Mouse (Mus musculus) heart, adult 2 months (tissue): ENCODE data around the gene Rnf111. TPM values are rescaled to one million over a fixed set of nuclear protein-coding genes. Genes with fewer than 3 reads are reported as not detected.
"Not testable (repeated sequence)": the region's sequence is repeated elsewhere in the genome, so short reads cannot be mapped to it uniquely, and the experiment has no call there.

Experiments used
- DNase-seq, 2 experiments: peaks; one replicate each; pipeline ENCODE4 v3.0.0; 2021
- H3K27ac ChIP-seq: fragments of 200-600 bp; 2 replicates; pipeline ENCODE4 v1.8.1; 2022
- H3K27me3 ChIP-seq: fragments of 200-500 bp; 2 replicates; pipeline ENCODE4 v1.6.1; 2012; ENCODE audit warnings: mild to moderate bottlenecking, low read length, inconsistent platforms, mixed read lengths; ENCODE audit not compliant: control insufficient read depth, insufficient read depth
- H3K36me3 ChIP-seq: fragments of 200-500 bp; 2 replicates; pipeline ENCODE4 v1.6.1; 2012; ENCODE audit warnings: low read length, inconsistent platforms; ENCODE audit not compliant: control insufficient read depth, insufficient read depth
- H3K4me1 ChIP-seq: fragments of 200-500 bp; 2 replicates; pipeline ENCODE4 v1.6.1; 2011; ENCODE audit warnings: low read length; ENCODE audit not compliant: control insufficient read depth, insufficient read depth
- H3K4me3 ChIP-seq: fragments of 200-600 bp; 2 replicates; pipeline ENCODE4 v1.8.1; 2022
- H3K79me2 ChIP-seq: fragments of 200-500 bp; replicated peaks from 2 replicates; pipeline ENCODE4 v1.6.1; 2012; ENCODE audit warnings: mild to moderate bottlenecking, inconsistent platforms, low read length, moderate library complexity, mixed read lengths; ENCODE audit not compliant: control insufficient read depth, insufficient read depth
- H3K9ac ChIP-seq: fragments of 200-500 bp; 2 replicates; pipeline ENCODE4 v1.6.1; 2012; ENCODE audit warnings: low read depth, mild to moderate bottlenecking, control low read depth, inconsistent platforms, low read length, mixed read lengths
- CTCF ChIP-seq: fragments of 200-600 bp; IDR thresholded peaks from 2 replicates; pipeline ENCODE4 v1.8.1; 2022; ENCODE audit warnings: antibody characterized with exemption, mild to moderate bottlenecking, moderate library complexity
- EP300 ChIP-seq: fragments of 200-500 bp; IDR thresholded peaks from 2 replicates; pipeline ENCODE4 v1.6.1; 2011; ENCODE audit warnings: low read depth, low read length, control low read depth; ENCODE audit not compliant: insufficient read depth
- POLR2A ChIP-seq: fragments of 200-500 bp; IDR thresholded peaks from 2 replicates; pipeline ENCODE4 v1.6.1; 2011; ENCODE audit warnings: mild to moderate bottlenecking, low read depth, low read length, control low read depth; ENCODE audit not compliant: insufficient read depth
- WGBS: fragments of 180-500 bp; shearing (Covaris S2); methylation state at CpG from one replicate; pipeline ENCODE4 v1.1.7; 2018; 5-methylcytosine and 5-hydroxymethylcytosine counted together
- intact Hi-C: fragments of 180-260 bp; cut with DNase I; formaldehyde crosslinking; loops from one replicate; pipeline ENCODE4 v1.15.1; 2025
- long read RNA-seq: library from polyadenylated mRNA; stranded (forward); transcript quantifications from one replicate; pipeline ENCODE4 v2.0.0, GENCODE M21; 2021
- polyA plus RNA-seq: library from polyadenylated mRNA; depleted of rRNA; stranded (reverse); fragments of >200 nt; gene quantifications from 2 replicates; pipeline ENCODE4 v1.2.3, GENCODE M21; 2012; rRNA removed
- total RNA-seq, 2 experiments: library from RNA; stranded (reverse); gene quantifications; 2 replicates each; pipeline ENCODE4 v1.2.3; 2021

Rnf111 gene
- total RNA-seq, result 10 to 100 TPM; 19.4 to 19.8 TPM
- 25.2 and 25.7 TPM in 2 replicates for polyA plus RNA-seq
- long read RNA-seq, full-length matches to known transcripts, result 2 of 13 reads
- long read RNA-seq, partial matches to known transcripts, result 6 of 13 reads
- long read RNA-seq, other reads (novel, unspliced or antisense), result 5 of 13 reads

- DNase-seq, result peak; percentile 98
- 0% methylated on average over 44 of the region's 45 CpGs for WGBS
- H3K27ac ChIP-seq, result peak within 1 kb of the TSS; percentile 98
- H3K9ac ChIP-seq, result peak within 1 kb of the TSS; percentile 96
- H3K36me3 ChIP-seq, result peaks cover 23% of the 10 kb centered on the region
- intact Hi-C loops, result loop anchor here (2.0 kb wide), 2 partner anchors 39 to 297 kb away; partner anchors contain the start of genes Myo1e and Sltm
- peak within 1 kb of the TSS; percentile 95 for H3K4me3 ChIP-seq
- H3K4me1 ChIP-seq, result peaks cover 6% of the 10 kb centered on the region
- H3K27me3 ChIP-seq, result no peaks in the 10 kb centered on the region
- no peaks in the 10 kb centered on the region for H3K79me2 ChIP-seq
- TF ChIP-seq CTCF (no peak), EP300 (peak; percentile 63), POLR2A (peak; percentile 95)
Measured at GRCm38 (mm10) chr9:70503626-70504041, at the start of gene Rnf111. Gene Rnf111 (minus strand): TSS chr9:70503725.

DNA sequence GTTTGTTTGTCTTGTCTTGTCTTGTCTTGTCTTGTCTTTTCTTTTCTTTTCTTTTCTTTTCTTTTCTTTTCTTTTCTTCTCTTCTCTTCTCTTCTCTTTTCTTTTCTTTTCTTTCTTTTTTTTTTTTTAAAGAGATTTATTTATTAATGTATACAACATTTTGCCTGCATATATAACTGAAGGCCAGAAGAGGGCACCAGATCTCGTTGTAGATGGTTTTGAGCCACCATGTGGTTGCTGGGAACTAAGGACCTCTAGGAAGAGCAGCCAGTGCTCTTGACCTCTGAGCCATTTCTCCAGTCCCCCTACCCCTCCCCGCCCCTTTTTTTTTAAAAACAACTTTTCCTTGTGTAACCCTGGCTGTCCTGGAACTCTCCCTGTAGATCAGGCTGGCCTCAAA, 48.7 kb upstream of the Rnf111 start:
- H3K4me1 ChIP-seq, H3K4me3 ChIP-seq, H3K9ac ChIP-seq, H3K27me3 ChIP-seq, DNase-seq, H3K79me2 ChIP-seq, H3K27ac ChIP-seq, intact Hi-C loops: not testable (repeated sequence)
- WGBS, result 98% methylated on average over 2 of the region's 2 CpGs
- H3K36me3 ChIP-seq, result peaks cover 16% of the 10 kb centered on the region

- DNase-seq, result no peak
- intact Hi-C loops, result no loop called here
- WGBS, result 86% methylated on average over 1 of the region's 1 CpGs
Measured at GRCm38 (mm10) chr9:70551524-70551923, 48.0 kb upstream of the Rnf111 start.

DNA sequence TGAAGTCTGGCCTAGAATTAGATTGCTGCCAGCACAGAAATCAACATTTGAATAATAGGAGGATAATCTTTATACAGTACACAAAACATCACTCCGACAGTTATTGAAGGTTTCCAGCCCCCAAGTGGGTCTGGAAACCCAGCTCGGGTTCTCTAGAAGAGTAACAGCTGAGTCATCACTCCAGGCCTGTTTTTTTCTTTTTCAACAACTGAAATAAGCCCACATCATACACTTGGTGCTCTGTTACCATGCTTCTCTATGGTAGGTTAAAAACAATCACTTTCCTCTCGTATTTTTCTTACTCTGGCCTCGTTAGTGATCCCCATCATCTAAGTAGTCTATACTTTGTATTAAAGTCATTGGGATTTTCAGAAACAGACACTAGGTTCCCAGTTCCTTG, 44.8 kb upstream of the Rnf111 start:
- no peak for TF ChIP-seq POLR2A
- no peak for TF ChIP-seq EP300
- no peak for TF ChIP-seq CTCF
- WGBS, result 78% methylated on average over 4 of the region's 4 CpGs
- no peak overlapping the region for H3K9ac ChIP-seq
- intact Hi-C loops, result no loop called here
- peaks cover 3% of the 10 kb centered on the region; the same call in 1 of the 2 replicates for H3K4me1 ChIP-seq
- H3K4me3 ChIP-seq, result no peak overlapping the region
- peaks cover 27% of the 10 kb centered on the region for H3K36me3 ChIP-seq
- H3K27me3 ChIP-seq, result no peaks in the 10 kb centered on the region
- H3K79me2 ChIP-seq, result peaks cover 1% of the 10 kb centered on the region; the same call in 1 of the 2 replicates
- no peak overlapping the region for H3K27ac ChIP-seq
- no peak for DNase-seq

More at GRCm38 (mm10) chr9:70551524-70551923, 48.0 kb upstream of the Rnf111 start:
- no peak overlapping the region for H3K4me3 ChIP-seq
- H3K79me2 ChIP-seq, result peaks cover 1% of the 10 kb centered on the region; the same call in 1 of the 2 replicates
- H3K9ac ChIP-seq, result no peak overlapping the region
- peaks cover 23% of the 10 kb centered on the region for H3K36me3 ChIP-seq
- TF ChIP-seq EP300, result no peak
- no peak for TF ChIP-seq CTCF
- no peak for TF ChIP-seq POLR2A
- peaks cover 1% of the 10 kb centered on the region; the same call in 1 of the 2 replicates for H3K4me1 ChIP-seq
- H3K27ac ChIP-seq, result no peak overlapping the region; the same call in 1 of the 2 replicates
- no peaks in the 10 kb centered on the region for H3K27me3 ChIP-seq

- H3K4me3 ChIP-seq, H3K27me3 ChIP-seq, H3K27ac ChIP-seq, H3K79me2 ChIP-seq, H3K4me1 ChIP-seq, intact Hi-C loops, DNase-seq, H3K9ac ChIP-seq: not testable (repeated sequence)
- H3K36me3 ChIP-seq, result peaks cover 26% of the 10 kb centered on the region
- 65% methylated on average over 3 of the region's 3 CpGs for WGBS
Measured at GRCm38 (mm10) chr9:70546576-70546975, 43.1 kb upstream of the Rnf111 start.

DNA sequence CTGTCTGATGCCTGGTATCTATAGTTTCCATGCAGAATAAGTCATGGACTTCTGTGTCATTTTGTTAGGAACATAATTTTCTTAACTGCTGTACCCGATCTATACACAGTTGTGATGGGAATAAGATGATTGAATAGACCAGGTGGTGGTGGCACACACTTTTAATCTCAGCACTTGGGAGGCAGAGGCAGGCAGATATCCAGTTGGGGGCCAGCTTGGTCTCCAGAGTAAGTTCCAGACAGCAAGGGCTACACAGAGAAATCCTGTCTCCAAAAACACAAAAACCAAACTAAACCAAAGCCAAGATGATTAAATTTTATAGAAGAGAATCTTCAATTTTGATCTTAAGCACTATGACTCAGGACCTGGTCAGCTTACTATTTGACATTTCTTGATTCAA, 41.3 kb upstream of the Rnf111 start:
- Histone ChIP-seq H3K27me3 (no peaks in the 10 kb centered on the region), H3K36me3 (peaks cover 21% of the 10 kb centered on the region), H3K79me2 (no peaks in the 10 kb centered on the region), H3K4me3 (no peak overlapping the region), H3K9ac (no peak overlapping the region), H3K4me1 (peaks cover 2% of the 10 kb centered on the region; the same call in 1 of the 2 replicates), H3K27ac (no peak overlapping the region)
- intact Hi-C loops, result no loop called here
- DNase-seq, result no peak
- WGBS, result 74% methylated on average over 1 of the region's 1 CpGs
- TF ChIP-seq POLR2A, result no peak
- TF ChIP-seq EP300, result no peak
- TF ChIP-seq CTCF, result no peak

GRCm38 (mm10) chr9:70543985-70544384, 40.5 kb upstream of the Rnf111 start:
- H3K27ac ChIP-seq, result peak overlapping the region; percentile 96
- H3K4me3 ChIP-seq, result peak overlapping the region; percentile 75
- DNase-seq, result no peak
- no peak overlapping the region for H3K9ac ChIP-seq
- intact Hi-C loops, result loop anchor here (2.0 kb wide), 1 partner anchor 41 kb away; the partner anchor contains the start of gene Rnf111
- peaks cover 21% of the 10 kb centered on the region for H3K36me3 ChIP-seq
- WGBS, result 45% methylated on average over 5 of the region's 5 CpGs
- no peaks in the 10 kb centered on the region for H3K79me2 ChIP-seq
- no peaks in the 10 kb centered on the region for H3K27me3 ChIP-seq
- peaks cover 2% of the 10 kb centered on the region; the same call in 1 of the 2 replicates for H3K4me1 ChIP-seq
- no peak for TF ChIP-seq CTCF
- no peak for TF ChIP-seq POLR2A
- no peak for TF ChIP-seq EP300
